Mouse (Mus musculus): Measurements from ENCODE around the gene Gsc.
"Not testable (repeated sequence)": the region's sequence is repeated elsewhere in the genome, so short reads cannot be mapped to it uniquely, and the experiment has no call there.

Gene Gsc

GRCm38 (mm10) chr12:104459377-104459776 lies 13.8 kb downstream of the Gsc start:
- no peak for DNase-seq (ENCODE audit: extremely low spot score, low spot score)

DNA sequence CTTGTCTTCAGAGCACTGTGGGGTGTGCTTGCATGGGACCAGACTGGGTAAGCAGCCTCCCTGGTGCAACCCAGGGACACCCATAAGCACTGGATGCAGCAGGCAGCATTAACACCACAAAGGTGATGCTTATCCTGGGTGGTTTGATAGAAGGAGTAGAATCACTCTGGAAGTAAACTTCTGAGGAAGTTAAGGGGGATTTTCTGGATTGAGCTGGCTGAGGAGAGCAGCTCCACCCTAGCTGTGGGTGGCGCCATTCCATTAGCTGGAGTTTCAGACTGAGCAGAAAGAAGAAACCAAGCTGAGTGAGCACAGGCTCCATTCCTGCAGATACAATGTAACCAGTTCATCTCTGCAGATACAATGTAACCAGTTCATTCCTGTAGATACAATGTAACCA lies 20.1 kb downstream of the Gsc start:
- no peak for DNase-seq (ENCODE audit: extremely low spot score, low spot score)

DNA sequence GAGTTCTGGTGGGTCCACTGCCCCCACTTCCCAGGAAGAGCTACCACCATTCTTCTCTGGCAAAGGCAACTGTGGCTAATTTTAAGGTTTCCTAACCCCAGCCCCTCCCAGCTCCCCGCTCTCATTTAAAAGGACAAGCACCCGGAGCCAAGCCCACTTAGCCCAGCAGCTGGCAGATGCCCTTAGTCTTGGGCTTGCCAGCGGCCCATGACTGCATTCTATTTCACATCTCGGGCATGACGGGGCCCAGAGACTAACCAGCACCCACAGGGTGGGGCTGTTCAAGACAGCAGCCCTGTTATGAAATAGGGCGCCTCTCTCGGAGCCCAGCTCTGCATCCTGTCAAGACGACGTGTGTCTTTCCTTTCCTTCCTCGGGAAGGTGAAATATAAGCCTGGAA lies 22.9 kb downstream of the Gsc start:
- no peak for DNase-seq (ENCODE audit: extremely low spot score, low spot score)

DNA sequence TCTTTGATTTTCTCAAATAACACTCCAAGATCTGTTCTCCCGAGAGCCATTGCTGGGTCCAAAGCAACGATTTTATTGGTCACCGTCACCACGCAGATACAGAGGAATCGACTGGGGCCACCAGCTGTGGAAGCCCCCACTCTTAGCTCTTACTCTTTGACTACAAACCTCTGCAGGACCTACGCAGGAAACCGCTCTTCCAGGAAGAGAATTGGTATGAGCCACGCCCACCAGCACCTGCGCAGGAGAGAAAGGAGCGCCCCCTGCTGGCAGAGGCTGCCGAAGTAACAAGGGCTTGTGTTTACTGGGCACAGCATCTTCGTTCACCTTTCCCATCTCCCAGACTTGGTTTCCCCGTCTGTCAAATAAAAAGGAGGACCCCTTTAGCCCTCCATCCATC lies 25.0 kb downstream of the Gsc start:
- DNase-seq (ENCODE audit: extremely low spot score, low spot score), result peak; percentile 58

DNA sequence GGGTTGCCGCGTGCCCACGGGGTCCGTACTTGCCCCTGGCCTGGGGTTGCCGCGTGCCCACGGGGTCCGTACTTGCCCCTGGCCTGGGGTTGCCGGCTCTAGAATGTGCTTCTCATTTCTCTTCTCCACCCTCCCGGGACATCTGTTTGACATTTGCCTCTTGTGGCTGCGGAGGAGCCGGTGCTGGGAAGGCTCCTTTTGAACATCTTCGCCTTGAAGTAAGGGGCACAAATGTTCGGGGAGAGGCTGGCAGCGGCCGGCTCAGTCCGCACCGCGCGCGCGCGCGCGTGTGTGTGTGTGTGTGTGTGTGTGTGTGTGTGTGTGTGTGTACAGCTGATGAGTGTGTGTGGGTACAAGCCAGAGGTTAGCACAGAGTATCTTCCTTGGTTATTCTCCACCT lies 26.1 kb downstream of the Gsc start:
- not testable (repeated sequence) for DNase-seq (ENCODE audit: extremely low spot score, low spot score)

DNA sequence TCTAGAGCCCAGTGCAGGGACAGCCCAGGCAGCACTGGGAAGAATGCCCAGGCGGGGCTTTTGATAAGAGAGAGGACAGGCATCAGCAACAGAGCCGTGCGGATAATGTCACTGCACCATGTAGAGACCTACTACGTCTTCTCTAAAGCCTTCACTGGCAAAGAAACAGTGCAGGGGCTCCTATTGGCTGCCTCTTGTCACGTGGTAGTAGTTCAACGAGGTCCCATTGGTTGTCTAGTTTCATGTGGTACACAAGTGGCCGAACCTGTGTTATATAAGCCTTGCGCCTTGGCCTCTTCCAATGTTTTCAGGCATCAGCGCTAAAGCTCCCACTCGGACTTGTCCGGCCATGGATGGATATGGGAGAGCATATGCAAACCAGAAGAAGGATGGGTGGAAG lies 29.4 kb downstream of the Gsc start:
- DNase-seq (ENCODE audit: extremely low spot score, low spot score), result no peak

GRCm38 (mm10) chr12:104440087-104440760 lies 32.9 kb downstream of the Gsc start:
- DNase-seq (ENCODE audit: extremely low spot score, low spot score), result peak; percentile 96

- DNase-seq (ENCODE audit: extremely low spot score, low spot score), result no peak
Observed at GRCm38 (mm10) chr12:104433951-104434735, 39.0 kb downstream of the Gsc start.

GRCm38 (mm10) chr12:104433214-104433613 lies 39.9 kb downstream of the Gsc start:
- DNase-seq (ENCODE audit: extremely low spot score, low spot score), result no peak

DNA sequence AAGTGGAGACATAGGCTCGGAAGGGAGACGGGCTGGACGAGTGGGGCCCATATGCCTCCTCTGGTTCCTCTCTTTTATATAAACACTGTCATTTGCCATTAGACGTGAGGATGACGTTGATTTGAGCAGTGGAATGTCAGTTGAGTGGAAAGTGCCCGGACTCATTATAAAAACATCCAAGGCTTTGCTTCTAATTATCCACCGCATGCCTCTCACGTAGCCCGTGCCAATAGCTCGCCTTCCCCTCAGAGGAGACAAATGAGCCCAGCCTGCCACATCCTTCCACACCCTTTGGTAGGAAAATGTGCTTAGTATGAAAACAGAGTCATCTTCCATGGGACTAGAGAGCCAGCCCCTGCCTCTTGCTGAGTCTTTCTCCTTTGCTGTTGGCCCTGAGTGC lies 41.8 kb downstream of the Gsc start:
- no peak for DNase-seq (ENCODE audit: extremely low spot score, low spot score)

DNA sequence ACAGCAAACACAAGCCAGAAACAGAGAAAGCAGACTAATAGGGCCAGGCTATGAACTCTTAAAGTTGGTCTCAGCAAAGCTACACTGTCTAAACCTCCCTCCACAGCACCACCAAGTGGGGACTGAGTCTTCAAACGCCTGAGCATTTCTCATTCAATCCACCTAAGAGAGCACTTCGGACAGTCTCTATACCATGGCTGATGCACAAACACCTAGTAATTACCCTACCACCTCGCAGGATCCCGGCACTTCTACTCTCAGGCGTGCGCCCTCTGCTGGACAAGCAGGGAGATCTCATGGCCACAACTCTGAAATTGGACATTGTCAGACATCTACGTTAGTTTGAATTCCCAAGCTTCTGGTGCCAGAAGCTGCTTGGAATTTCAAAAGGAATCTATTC lies 46.2 kb downstream of the Gsc start:
- DNase-seq (ENCODE audit: extremely low spot score, low spot score), result peak; percentile 67

- DNase-seq (ENCODE audit: extremely low spot score, low spot score), result no peak
Observed at GRCm38 (mm10) chr12:104425591-104425990, 47.5 kb downstream of the Gsc start.

GRCm38 (mm10) chr12:104422615-104423392 lies 50.3 kb downstream of the Gsc start:
- DNase-seq (ENCODE audit: extremely low spot score, low spot score), result no peak

Data from neural tube, embryonic 10.5 days (tissue).